Mouse (Mus musculus): Measurements from ENCODE around the gene Isl2. TPM values are rescaled to one million over a fixed set of nuclear protein-coding genes. Genes with fewer than 3 reads are reported as not detected.

Isl2 gene
- polyA plus RNA-seq, 1 experiment from 2014 or later, result 6.7 TPM

DNA sequence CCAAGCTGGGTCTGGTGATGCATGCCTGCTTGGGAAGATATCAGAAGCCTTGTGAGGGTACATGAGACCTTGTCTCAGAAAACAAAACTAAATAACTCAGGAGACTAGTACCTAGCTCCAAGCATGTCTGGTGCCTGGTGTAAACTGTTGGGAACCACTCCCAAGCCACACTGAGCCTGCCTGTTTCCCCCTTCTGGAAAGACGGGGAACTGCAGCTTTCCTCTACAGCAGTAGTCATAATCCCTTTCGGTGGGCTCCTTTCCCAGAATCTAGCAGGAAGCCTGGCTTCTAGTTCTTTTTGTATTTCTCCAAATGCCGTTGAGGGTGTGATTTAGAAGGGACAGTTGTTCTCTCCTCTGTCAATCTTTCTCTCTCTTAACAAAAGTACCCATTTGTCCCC, 2.6 kb upstream of the Isl2 start:
- H3K9ac ChIP-seq (ENCODE audit: low read length), result no peak overlapping the region
- peaks cover 21% of the 10 kb centered on the region for H3K27me3 ChIP-seq (replicated peaks; ENCODE audit: control insufficient read depth, insufficient read depth, low read length)
- DNase-seq (ENCODE audit: low spot score) (peak; percentile 79), ATAC-seq (replicated peaks; ENCODE audit: low FRiP score, low TSS enrichment, low read depth) (no peak)
- no peak overlapping the region for H3K4me2 ChIP-seq (ENCODE audit: low read length)
- no peak overlapping the region for H3K27ac ChIP-seq (ENCODE audit: low read depth)
- 25% methylated on average over 3 of the region's 3 CpGs for WGBS
- no peaks in the 10 kb centered on the region for H3K9me3 ChIP-seq (ENCODE audit: control insufficient read depth, low read length)
- no peak overlapping the region for H3K4me3 ChIP-seq (ENCODE audit: low read depth, low read length)
- no peaks in the 10 kb centered on the region for H3K36me3 ChIP-seq (ENCODE audit: control insufficient read depth, insufficient read depth, low read length)
- H3K4me1 ChIP-seq (replicated peaks; ENCODE audit: control insufficient read depth, insufficient read depth, low read length), result peaks cover 3% of the 10 kb centered on the region; the same call in 1 of the 2 replicates

DNA sequence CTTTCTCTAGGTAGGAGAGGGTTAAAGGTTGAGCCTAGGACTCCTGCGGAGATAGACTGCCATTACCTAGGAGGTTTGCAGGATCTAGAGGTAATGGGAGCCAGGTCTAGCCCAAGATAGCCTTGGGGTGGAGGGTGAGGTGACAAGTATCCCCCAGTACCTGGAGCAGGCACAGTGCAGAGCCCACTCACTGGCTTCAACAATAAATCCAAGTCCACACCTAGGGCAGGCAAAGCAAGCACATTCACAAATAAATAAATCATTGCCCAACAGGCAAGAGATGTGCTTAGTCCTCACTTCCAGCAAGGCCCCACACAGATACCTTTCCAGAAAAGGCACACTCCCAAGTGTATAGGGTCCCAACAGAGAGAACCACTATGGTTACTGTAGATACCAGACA, 534 bp downstream of the Isl2 start:
- peak overlapping the region; percentile 70; the same call in 1 of the 2 replicates for H3K4me2 ChIP-seq (ENCODE audit: low read length)
- WGBS, result 32% methylated on average over 1 of the region's 1 CpGs
- H3K27ac ChIP-seq (ENCODE audit: low read depth), result no peak overlapping the region
- no peak overlapping the region for H3K9ac ChIP-seq (ENCODE audit: low read length)
- no peak for DNase-seq (ENCODE audit: low spot score)
- peaks cover 44% of the 10 kb centered on the region for H3K27me3 ChIP-seq (replicated peaks; ENCODE audit: control insufficient read depth, insufficient read depth, low read length)
- peaks cover 6% of the 10 kb centered on the region; the same call in 1 of the 2 replicates for H3K4me1 ChIP-seq (replicated peaks; ENCODE audit: control insufficient read depth, insufficient read depth, low read length)
- H3K4me3 ChIP-seq (ENCODE audit: low read depth, low read length), result no peak overlapping the region
- ATAC-seq (replicated peaks; ENCODE audit: low FRiP score, low TSS enrichment, low read depth), result no peak
- no peaks in the 10 kb centered on the region for H3K9me3 ChIP-seq (ENCODE audit: control insufficient read depth, low read length)
- H3K36me3 ChIP-seq (ENCODE audit: control insufficient read depth, insufficient read depth, low read length), result no peaks in the 10 kb centered on the region

DNA sequence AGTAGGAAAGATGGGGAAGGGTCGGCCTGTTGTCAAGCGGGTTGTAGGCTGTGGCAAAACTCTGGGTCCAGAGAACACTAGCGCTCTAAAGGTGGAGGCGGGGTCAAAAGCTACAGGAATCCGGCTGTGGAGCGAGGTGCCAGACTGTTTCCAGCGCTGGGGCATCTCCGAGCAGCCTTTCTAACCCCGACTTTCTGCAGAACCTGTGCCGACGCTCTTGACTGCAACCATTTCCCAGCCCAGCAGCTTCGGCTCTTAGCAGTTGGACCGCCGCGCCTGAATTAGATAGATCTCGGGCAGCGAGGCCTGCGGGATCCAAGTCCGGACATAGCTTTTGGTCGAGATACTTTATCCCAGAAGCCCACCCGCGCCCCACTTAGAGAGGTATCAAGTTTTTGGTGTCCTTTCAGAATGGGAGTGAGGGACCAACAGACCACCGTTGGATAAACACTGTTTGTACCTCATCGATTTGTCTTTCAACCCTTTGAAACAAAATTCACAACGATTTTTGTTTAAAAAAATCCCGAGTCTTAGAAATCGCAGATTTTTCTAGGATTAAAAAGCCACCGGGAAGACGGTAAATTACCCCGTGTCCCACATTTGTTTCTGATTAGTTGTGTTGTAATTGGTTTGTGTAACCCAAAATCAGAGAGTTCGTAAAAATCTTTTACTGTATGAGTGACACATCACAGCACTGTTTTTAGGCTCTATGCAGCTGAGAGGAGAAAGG, 1.4 kb downstream of the Isl2 start:
- DNase-seq (ENCODE audit: low spot score), result peak; percentile 79
- H3K27me3 ChIP-seq (replicated peaks; ENCODE audit: control insufficient read depth, insufficient read depth, low read length), result peaks cover 52% of the 10 kb centered on the region
- no peaks in the 10 kb centered on the region for H3K36me3 ChIP-seq (ENCODE audit: control insufficient read depth, insufficient read depth, low read length)

DNA sequence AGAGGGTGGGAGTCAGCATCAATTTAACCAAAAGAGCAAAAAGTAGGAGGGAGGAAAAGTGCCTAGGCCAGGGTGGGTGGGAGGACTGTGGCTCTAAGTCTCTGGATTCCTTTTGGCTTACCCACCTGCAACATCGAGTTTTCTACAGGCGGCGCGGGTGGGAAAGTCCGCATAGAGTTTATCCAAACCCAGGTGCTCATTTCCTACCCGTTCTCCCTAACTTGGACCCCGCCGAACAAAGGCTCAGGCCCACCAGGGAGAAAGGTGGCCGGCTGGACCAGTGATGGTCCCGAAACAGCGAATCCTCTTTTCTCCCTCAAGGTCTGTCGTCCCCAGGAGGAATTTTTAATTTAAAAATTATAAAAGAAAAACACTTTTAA, 1.9 kb downstream of the Isl2 start:
- under 1% methylated on average over 12 of the region's 12 CpGs for WGBS
- H3K36me3 ChIP-seq (ENCODE audit: control insufficient read depth, insufficient read depth, low read length), result no peaks in the 10 kb centered on the region
- H3K27me3 ChIP-seq (replicated peaks; ENCODE audit: control insufficient read depth, insufficient read depth, low read length), result peaks cover 57% of the 10 kb centered on the region
- ATAC-seq (replicated peaks; ENCODE audit: low FRiP score, low TSS enrichment, low read depth) (peak; percentile 22; the same call in 1 of the 2 replicates), DNase-seq (ENCODE audit: low spot score) (no peak)
- peak overlapping the region; percentile 70 for H3K4me2 ChIP-seq (ENCODE audit: low read length)
- peak overlapping the region; percentile 62 for H3K9ac ChIP-seq (ENCODE audit: low read length)
- peak overlapping the region; percentile 77 for H3K27ac ChIP-seq (ENCODE audit: low read depth)
- H3K4me3 ChIP-seq (ENCODE audit: low read depth, low read length), result peak overlapping the region; percentile 45
- no peaks in the 10 kb centered on the region for H3K9me3 ChIP-seq (ENCODE audit: control insufficient read depth, low read length)
- H3K4me1 ChIP-seq (replicated peaks; ENCODE audit: control insufficient read depth, insufficient read depth, low read length), result peaks cover 11% of the 10 kb centered on the region; the same call in 1 of the 2 replicates

More for the DNA sequence above, 1.4 kb downstream of the Isl2 start:
- 2% methylated on average over 31 of the region's 31 CpGs for WGBS
- H3K4me3 ChIP-seq (ENCODE audit: low read depth, low read length), result peak overlapping the region; percentile 45
- peak overlapping the region; percentile 77 for H3K27ac ChIP-seq (ENCODE audit: low read depth)
- peak overlapping the region; percentile 62 for H3K9ac ChIP-seq (ENCODE audit: low read length)
- H3K9me3 ChIP-seq (ENCODE audit: control insufficient read depth, low read length), result no peaks in the 10 kb centered on the region
- peaks cover 10% of the 10 kb centered on the region; the same call in 1 of the 2 replicates for H3K4me1 ChIP-seq (replicated peaks; ENCODE audit: control insufficient read depth, insufficient read depth, low read length)
- no peak for ATAC-seq (replicated peaks; ENCODE audit: low FRiP score, low TSS enrichment, low read depth)
- H3K4me2 ChIP-seq (ENCODE audit: low read length), result peak overlapping the region; percentile 70

DNA sequence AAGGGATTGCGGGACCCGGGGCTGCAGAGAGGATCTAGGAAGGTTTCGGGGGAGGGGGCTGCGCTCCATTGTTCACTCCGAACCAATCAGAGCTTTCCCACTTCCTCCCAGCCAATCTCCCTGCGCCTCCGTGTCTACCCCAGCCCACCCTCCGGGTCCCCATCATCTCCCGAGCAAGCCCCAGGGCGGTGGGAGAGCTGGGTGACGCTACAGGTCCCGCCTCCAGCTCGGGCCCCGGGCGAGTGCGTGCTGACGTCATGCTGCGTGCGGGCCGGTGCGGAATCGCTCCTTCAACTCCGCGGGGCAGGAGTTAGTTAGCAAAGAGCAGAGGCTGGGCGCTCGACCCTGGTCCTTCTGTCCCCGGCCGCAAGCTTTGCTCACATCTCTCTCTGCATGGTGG, 2.4 kb downstream of the Isl2 start:
- ATAC-seq (replicated peaks; ENCODE audit: low FRiP score, low TSS enrichment, low read depth), result peak; percentile 92
- Histone ChIP-seq H3K4me1 (replicated peaks; ENCODE audit: control insufficient read depth, insufficient read depth, low read length) (peaks cover 16% of the 10 kb centered on the region), H3K36me3 (ENCODE audit: control insufficient read depth, insufficient read depth, low read length) (no peaks in the 10 kb centered on the region), H3K27me3 (replicated peaks; ENCODE audit: control insufficient read depth, insufficient read depth, low read length) (peaks cover 62% of the 10 kb centered on the region), H3K9me3 (ENCODE audit: control insufficient read depth, low read length) (no peaks in the 10 kb centered on the region), H3K27ac (ENCODE audit: low read depth) (peak overlapping the region; percentile 77), H3K9ac (ENCODE audit: low read length) (peak overlapping the region; percentile 62), H3K4me2 (ENCODE audit: low read length) (peak overlapping the region; percentile 70), H3K4me3 (ENCODE audit: low read depth, low read length) (peak overlapping the region; percentile 45)
- DNase-seq (ENCODE audit: low spot score), result peak; percentile 95
- WGBS, result under 1% methylated on average over 28 of the region's 28 CpGs

DNA sequence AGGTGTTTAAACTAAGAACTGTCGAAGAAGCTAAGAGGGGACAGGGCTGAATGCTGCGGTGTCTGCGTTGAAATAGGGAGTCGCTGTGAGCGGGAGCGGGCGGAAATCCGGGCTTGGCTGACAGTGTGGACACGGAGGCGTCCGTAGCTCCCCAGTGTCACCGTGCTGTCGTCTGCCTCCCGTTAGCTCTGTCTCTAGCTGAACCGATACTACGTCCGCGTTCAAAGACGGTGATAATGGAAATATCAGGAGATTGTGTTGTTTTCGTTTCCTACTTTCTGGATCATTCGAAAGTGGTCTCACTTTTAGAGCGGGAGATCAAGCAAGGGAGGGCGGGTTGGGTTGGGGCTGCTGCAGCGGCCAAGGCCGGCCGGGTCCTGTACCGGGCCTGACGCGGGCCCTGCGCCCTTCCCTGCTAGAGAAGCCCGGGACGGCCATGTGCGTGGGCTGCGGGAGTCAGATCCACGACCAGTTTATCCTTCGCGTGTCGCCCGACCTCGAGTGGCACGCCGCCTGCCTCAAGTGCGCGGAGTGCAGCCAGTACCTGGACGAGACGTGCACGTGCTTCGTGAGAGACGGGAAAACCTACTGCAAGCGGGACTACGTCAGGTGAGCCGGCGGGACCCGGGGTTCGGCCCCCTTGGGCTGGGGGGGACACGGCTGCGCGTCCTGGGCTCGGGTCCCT, 3.4 kb downstream of the Isl2 start:
- Histone ChIP-seq H3K4me3 (ENCODE audit: low read depth, low read length) (peak overlapping the region; percentile 45), H3K27me3 (replicated peaks; ENCODE audit: control insufficient read depth, insufficient read depth, low read length) (peaks cover 72% of the 10 kb centered on the region), H3K9ac (ENCODE audit: low read length) (peak overlapping the region; percentile 62), H3K27ac (ENCODE audit: low read depth) (peak overlapping the region; percentile 33; the same call in 1 of the 2 replicates), H3K9me3 (ENCODE audit: control insufficient read depth, low read length) (no peaks in the 10 kb centered on the region), H3K4me1 (replicated peaks; ENCODE audit: control insufficient read depth, insufficient read depth, low read length) (peaks cover 21% of the 10 kb centered on the region), H3K36me3 (ENCODE audit: control insufficient read depth, insufficient read depth, low read length) (no peaks in the 10 kb centered on the region), H3K4me2 (ENCODE audit: low read length) (peak overlapping the region; percentile 70)
- DNase-seq (ENCODE audit: low spot score) (peak; percentile 82), ATAC-seq (replicated peaks; ENCODE audit: low FRiP score, low TSS enrichment, low read depth) (no peak)
- under 1% methylated on average over 59 of the region's 59 CpGs for WGBS

DNA sequence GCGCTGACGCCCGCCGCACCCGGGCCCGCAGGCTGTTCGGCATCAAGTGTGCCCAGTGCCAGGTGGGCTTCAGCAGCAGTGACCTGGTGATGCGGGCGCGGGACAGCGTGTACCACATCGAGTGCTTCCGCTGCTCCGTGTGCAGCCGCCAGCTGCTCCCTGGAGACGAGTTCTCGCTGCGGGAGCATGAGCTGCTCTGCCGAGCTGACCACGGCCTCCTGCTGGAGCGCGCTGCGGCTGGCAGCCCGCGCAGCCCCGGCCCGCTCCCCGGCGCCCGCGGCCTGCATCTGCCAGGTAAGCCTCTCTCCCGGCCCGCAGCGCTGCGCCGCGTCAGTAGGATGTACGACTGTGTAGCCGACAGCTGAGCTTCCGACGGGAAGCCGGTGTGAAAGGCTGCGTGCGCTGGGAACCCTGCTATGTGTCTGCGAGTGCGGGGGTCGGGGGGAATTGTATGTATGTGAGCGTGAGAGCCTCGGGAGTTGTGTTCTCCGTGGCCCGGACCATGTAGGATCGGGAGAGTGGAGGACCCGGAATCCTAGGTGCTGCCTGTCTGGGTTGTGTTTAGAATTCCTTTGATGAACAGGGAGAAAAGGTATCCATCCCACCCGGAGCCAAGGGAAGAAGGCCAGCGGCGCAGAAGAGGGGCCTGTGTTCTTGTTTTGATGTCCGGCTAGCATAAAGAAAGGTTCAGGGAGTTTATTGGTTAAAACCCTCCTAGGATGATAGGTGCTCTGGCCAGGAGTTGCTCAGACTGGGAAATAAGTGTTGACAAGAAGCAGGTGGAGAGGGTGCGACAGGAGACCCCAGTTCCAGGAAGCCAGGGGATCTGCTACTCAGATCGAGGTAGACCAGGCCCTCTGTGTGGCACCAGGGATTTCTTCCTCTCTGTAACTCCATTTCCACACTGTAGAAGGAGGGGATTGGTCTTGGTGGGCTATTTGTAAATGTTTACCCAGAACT, 4.2 kb downstream of the Isl2 start:
- Histone ChIP-seq H3K9ac (ENCODE audit: low read length) (peak overlapping the region; percentile 62), H3K36me3 (ENCODE audit: control insufficient read depth, insufficient read depth, low read length) (no peaks in the 10 kb centered on the region), H3K4me2 (ENCODE audit: low read length) (peak overlapping the region; percentile 70), H3K4me1 (replicated peaks; ENCODE audit: control insufficient read depth, insufficient read depth, low read length) (peaks cover 24% of the 10 kb centered on the region), H3K9me3 (ENCODE audit: control insufficient read depth, low read length) (no peaks in the 10 kb centered on the region), H3K27me3 (replicated peaks; ENCODE audit: control insufficient read depth, insufficient read depth, low read length) (peaks cover 80% of the 10 kb centered on the region), H3K27ac (ENCODE audit: low read depth) (no peak overlapping the region; the same call in 1 of the 2 replicates), H3K4me3 (ENCODE audit: low read depth, low read length) (peak overlapping the region; percentile 45)
- 3% methylated on average over 59 of the region's 59 CpGs for WGBS
- peak; percentile 82 for DNase-seq (ENCODE audit: low spot score)
- no peak for ATAC-seq (replicated peaks; ENCODE audit: low FRiP score, low TSS enrichment, low read depth)

DNA sequence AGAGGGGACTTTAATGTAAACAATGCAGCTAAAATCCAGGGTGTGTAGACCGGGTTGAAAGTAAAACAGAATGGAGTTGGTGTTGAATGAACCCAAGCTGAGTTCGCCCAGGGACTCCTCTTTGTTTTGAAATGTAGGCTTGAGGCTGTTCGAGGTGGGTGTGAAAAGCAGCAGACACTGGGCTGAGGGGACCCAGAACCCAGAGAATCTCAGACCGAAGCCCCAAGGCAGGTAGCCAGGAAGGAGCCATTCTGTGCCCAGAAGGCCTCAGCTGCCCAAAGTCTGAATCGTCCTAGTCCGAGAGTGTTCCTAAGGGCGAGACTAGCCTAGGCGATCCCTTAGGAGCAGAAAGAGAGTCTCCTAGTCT, 4.8 kb downstream of the Isl2 start:
- Histone ChIP-seq H3K4me3 (ENCODE audit: low read depth, low read length) (peak overlapping the region; percentile 45), H3K9ac (ENCODE audit: low read length) (peak overlapping the region; percentile 62)
- ATAC-seq (replicated peaks; ENCODE audit: low FRiP score, low TSS enrichment, low read depth), result no peak

More for the DNA sequence above, 4.8 kb downstream of the Isl2 start:
- WGBS, result 24% methylated on average over 8 of the region's 8 CpGs
- DNase-seq (ENCODE audit: low spot score), result no peak
- Histone ChIP-seq H3K27me3 (replicated peaks; ENCODE audit: control insufficient read depth, insufficient read depth, low read length) (peaks cover 87% of the 10 kb centered on the region), H3K4me1 (replicated peaks; ENCODE audit: control insufficient read depth, insufficient read depth, low read length) (peaks cover 24% of the 10 kb centered on the region), H3K27ac (ENCODE audit: low read depth) (no peak overlapping the region), H3K36me3 (ENCODE audit: control insufficient read depth, insufficient read depth, low read length) (no peaks in the 10 kb centered on the region), H3K9me3 (ENCODE audit: control insufficient read depth, low read length) (no peaks in the 10 kb centered on the region), H3K4me2 (ENCODE audit: low read length) (peak overlapping the region; percentile 70)

Measured in intestine, embryonic 14.5 days (tissue).